Mouse (Mus musculus) lung, postnatal 25 days (tissue): ENCODE measurements around the gene Ptprn2.

Source experiments
- DNase-seq: peaks from one replicate; pipeline ENCODE4 v3.0.0; 2022; ENCODE audit warnings: low spot score

The Ptprn2 gene

DNA sequence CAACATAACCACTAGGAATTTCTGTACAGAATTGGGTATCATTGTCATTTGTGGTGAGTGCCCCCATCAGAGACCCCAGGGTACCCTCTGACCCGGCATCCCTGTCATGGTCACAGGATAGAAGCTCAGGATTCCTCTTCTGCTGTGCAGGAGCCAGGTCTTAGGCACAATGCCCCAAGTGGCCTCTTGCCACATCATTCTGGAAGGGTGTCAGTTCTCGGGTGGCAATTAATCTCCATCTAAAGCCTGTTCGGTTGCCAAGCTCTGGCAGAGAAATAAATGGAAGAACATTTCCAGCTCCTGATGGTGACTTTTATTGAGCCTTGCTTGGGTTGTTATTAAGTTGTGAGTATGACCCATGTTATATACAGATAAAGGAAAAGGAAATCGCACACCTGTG, 655.4 kb downstream of the Ptprn2 start:
- DNase-seq: no peak

- DNase-seq: no peak
Measured at GRCm38 (mm10) chr12:117141394-117141793, 655.9 kb downstream of the Ptprn2 start.

- no peak for DNase-seq
Measured at GRCm38 (mm10) chr12:117149176-117149575, 663.7 kb downstream of the Ptprn2 start.

- DNase-seq: no peak
Measured at GRCm38 (mm10) chr12:117150611-117151395, 665.3 kb downstream of the Ptprn2 start.

DNA sequence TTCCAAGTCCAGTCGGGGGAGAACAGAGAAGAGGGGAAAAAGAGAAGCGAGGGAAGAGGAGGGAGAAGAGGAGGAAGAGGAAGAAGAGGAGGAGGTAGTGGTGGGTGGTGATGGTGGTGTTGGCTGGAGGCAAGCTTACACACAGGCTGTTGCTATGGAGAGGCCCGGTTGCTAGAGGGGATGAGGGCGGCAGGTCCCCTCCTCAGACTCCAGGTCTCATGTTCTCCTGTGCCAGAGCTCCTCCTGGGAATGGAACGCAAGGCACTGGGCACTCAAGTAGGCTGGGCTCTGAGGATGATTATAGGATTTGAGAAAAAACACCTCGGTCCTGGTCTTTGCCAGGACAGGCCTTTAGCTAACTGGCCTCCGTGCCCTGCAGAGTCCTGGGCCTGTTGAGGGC, 666.1 kb downstream of the Ptprn2 start:
- DNase-seq: no peak

DNA sequence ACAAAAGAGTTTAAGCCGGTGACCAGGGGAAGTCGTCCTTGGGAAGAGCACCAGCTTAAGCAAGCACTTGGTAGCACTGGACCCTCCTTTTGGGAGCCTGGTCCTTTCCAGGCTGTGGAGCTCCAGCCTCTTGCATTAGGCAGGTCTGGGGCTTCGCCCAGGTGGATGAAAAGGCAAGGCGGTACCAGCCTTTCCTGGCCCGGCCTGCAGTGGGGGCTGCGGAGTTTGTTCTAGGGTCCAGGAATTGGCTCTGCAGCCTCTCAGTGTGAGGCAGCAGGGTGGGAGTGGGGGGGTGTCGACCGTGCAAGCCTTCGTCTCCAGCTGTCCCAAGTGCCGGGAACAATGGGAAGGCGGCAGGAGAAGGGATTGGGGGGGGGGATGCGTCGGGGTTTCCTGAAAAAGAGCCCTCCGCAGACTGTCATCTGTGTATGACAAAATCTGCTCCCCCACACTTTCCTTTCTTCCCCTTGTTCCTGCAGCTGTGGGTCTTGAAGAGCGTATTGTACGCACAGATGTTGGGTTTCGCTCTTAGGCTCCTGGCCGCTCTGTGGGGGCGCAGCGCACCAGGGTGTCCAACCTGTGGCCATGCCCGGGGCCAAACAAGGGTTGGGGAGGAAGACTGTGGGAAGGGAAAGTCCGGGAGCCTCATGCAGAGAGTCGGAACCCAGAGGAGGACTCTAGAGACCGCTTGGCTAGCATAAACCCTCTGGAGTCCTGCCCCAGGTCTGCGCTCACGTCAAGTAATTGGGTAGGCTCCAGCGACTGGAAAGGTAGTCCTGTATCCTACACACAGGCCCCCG, 667.0 kb downstream of the Ptprn2 start:
- DNase-seq: no peak

GRCm38 (mm10) chr12:117153166-117153480, 667.6 kb downstream of the Ptprn2 start:
- no peak for DNase-seq

DNA sequence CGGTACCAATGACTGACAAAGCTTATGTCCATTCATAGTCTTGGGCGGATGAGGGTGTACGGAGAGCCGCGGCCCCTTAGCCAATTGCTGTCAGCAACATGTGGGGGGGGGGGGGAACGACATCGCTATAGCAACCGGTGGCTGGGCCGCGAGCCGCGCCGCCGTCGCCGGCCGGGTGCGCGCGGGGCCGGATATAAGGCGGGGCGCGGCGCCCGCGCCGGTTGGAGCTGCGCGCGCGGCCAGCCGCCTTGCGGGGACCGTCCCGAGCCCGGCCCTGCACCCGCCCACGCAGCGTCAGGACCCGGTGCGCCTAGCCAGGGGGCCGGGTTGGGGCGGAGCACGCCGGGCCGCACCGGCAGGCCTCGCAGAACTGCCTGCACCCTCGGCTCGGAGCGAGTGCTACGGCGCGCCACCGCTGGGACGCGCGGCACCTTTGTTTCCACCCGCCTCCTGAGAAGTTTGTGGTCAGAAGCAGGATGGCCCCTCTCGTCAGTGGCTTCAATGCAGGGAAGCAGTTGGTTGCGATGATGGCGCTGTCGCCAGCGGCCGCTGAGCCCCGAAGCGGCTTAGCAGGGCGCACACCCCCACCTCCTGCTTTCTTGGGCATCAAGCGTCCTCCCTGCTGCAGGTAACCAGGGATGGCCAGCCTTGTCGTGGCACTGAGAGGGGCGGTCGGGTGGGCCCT, 668.3 kb downstream of the Ptprn2 start:
- no peak for DNase-seq

- DNase-seq: no peak
Measured at GRCm38 (mm10) chr12:117154356-117155243, 669.1 kb downstream of the Ptprn2 start.

- no peak for DNase-seq
Measured at GRCm38 (mm10) chr12:117155307-117156220, 670.0 kb downstream of the Ptprn2 start.

- DNase-seq: no peak
Measured at GRCm38 (mm10) chr12:117156256-117156655, 670.7 kb downstream of the Ptprn2 start.

DNA sequence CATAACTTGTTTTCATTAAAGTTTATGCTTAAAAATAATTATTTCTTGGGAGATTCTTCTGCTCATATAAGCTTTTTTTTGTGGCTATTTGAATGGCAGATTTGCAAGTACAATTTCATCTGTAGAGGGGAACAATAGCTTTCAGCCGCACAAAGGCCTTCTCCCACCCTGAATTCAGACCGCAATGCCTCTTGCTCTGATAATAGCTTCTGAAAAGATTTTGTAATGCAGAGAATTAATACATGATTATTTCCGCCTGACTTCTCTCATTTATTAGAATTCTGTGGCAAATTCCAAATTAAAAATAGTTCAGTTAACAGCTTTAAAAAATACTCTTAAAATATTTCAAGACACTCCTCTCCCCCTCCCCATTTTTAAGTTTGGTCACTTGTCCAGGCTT, 671.3 kb downstream of the Ptprn2 start:
- no peak for DNase-seq

DNA sequence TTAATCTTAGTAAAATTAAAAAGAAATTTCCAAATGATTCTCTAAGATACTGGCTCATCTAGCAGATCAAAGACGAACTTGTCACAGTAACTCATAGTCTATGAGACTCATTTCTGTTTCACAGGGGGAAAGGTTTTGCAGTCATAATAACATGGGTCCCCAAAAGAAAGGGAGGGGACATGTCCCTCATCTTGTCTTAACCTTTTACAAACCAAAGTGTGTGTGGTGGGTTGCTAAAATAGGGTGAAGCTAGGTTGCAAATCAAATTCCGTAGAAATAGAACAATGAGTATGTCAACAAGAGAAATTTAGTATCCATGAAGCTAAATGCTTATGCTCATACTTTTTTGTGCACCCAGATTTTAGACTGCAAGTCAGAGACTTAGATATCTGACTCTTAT, 671.7 kb downstream of the Ptprn2 start:
- DNase-seq: no peak

GRCm38 (mm10) chr12:117157660-117158386, 672.3 kb downstream of the Ptprn2 start:
- no peak for DNase-seq

DNA sequence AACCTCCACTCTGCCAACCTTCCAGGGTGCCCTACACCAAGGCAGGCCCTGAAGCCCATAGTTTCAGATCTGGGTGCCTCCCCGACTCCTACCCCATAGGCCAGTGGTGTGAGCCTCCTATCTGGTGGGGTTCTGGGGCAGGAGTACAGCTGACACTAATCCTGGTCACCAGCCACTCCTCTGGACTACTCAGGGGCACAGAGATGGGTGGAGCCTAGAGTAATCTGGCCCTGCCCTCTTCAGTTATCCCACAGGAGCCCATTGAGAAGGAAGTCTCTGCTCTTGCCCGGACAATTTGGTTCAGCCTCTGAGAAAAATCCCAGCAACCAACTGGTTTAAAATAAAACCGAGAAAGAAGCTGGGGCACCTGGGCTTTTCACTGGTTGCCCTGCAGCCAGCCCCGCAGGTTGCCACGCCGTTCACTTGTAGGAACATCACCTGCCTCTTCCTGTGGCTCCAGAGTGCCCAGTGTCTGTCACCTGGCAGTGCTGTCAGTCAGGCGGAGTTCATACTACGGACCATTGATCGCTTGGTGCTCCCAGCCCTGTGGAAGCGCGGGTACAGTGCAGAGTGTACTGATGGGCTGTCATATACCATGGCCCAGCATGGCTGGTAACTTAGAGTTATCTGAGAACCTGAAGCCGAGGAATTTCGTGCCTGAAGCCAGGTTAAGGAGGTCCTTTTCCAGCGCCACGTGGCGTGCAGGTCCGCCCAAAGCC, 673.6 kb downstream of the Ptprn2 start:
- no peak for DNase-seq

DNA sequence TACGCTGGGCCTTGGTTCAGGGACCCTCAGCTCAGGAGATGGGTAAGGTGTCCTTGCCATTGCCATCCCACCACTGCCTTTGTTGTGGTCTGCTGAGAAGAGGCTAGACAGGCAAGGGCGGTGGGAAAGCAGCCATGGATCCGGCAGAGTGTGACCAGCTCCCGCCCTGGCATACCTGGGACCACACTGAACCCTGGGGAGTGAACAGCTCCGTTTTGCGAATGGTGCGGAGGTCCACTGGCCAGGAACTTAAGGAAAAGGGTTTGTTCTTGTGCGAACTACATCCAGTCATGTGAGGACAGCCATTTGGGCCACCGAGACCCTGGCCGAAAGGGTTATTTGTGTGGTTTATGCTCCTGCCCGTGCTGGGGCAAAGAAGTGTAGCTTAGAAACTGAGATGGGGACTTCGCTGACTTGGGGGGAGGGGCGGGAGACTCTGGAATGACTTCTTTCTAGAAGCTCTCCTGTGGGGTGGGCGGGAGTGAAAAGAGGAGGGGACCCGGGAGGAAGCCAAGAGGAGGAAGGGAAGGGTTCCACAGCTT, 674.2 kb downstream of the Ptprn2 start:
- no peak for DNase-seq

GRCm38 (mm10) chr12:117160211-117160891, 674.8 kb downstream of the Ptprn2 start:
- no peak for DNase-seq

DNA sequence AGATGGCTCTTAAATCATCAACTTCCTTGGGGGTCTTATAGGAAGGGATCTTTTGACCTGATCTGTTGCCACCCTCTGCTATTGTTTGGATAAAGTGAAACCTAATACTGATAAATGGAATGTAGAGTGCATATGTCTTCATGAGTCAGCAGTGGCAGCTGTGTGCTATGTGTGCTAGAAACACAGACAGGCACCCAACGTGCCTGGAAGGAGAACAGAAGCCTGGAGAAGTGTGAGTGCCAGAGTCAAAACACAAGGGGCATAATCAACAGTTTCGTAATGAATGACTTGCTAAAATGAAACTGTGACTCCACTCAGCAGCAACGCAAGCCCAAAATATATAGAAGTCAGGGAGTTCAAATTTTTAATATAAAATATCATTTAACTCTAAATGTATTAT, 676.7 kb downstream of the Ptprn2 start:
- no peak for DNase-seq

DNA sequence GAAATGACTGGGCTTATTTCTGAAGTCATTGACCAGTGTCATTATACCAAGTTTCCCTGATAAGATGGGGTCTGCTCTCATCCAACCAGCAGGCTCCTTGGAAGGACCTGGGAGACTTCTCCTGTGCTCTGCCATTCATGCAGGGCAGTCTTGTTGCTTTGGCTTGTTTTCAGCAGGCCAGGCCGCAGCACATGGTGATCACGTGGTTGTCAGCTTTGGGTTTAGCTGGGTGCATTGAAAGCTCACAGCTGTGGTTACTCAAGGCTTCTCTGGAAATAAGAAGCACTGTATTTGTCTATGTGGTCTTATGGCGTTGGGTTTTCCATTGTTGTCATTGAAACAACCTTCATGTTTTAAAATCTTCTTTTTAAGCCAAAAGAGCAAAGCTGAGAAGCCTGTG, 678.3 kb downstream of the Ptprn2 start:
- no peak for DNase-seq
